Mouse (Mus musculus): Measurements from ENCODE around the gene C730034F03Rik.

DNA sequence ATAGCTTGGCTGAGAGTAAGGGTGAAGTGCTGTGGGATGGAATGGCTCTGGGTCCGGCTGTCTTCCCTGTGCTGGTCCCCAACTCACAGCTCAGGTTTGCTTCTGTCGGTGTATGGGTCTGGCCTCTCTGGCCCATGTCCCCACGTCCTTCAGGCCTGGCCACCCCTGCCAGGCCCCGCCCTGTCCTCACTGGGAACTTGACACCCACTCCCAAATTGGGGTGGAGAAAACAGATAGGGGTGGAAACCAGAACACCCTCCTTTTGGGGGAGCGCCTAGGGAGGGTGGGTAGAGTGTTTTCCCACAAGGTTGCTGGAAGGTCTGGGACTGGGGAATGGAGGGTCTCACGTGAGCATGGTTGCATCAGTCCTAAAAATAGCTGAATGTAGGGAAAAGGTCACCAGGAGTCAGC lies 3.7 kb upstream of the C730034F03Rik start, which contains the start of gene Cpt1b:
- no peak for TF ChIP-seq CTCF (IDR thresholded peaks at IDR 0.05; ENCODE audit: low read depth, low read length)
- 0 out of 2 replicates have a peak, but pooled peaks have one; percentile 31 for TF ChIP-seq EP300 (IDR thresholded peaks at IDR 0.05; ENCODE audit: insufficient read depth, low read depth, low read length)
- TF ChIP-seq POLR2A (IDR thresholded peaks at IDR 0.05; ENCODE audit: insufficient read depth, low read length): no peak
